Mouse (Mus musculus) myocyte (in vitro differentiated cells): ENCODE results near the gene Myo15.

Experiments used
- CEBPB ChIP-seq: IDR thresholded peaks from 2 replicates; pipeline ENCODE4 v1.6.1; 2011; ENCODE audit warnings: mild to moderate bottlenecking, moderate library complexity; ENCODE audit not compliant: poor library complexity, insufficient read depth, severe bottlenecking
- E2F4 ChIP-seq: IDR thresholded peaks from one replicate; pipeline ENCODE4 v1.6.1; 2011; ENCODE audit warnings: mild to moderate bottlenecking, control low read depth, moderate library complexity; ENCODE audit not compliant: insufficient read depth
- MAX ChIP-seq: IDR thresholded peaks from one replicate; pipeline ENCODE4 v1.6.1; 2011; ENCODE audit warnings: low read depth, mild to moderate bottlenecking, control low read depth
- MYOD1 ChIP-seq, 3 experiments: IDR thresholded peaks; one replicate each; pipeline ENCODE4 v1.6.1; 2011; ENCODE audit warnings: control low read depth in 2 of 3, low read depth in 2 of 3, mild to moderate bottlenecking in 2 of 3, moderate library complexity in 1 of 3; ENCODE audit not compliant: insufficient read length in 2 of 3, control insufficient read depth in 1 of 3
- POLR2A ChIP-seq: IDR thresholded peaks from one replicate; pipeline ENCODE4 v1.6.1; 2011; ENCODE audit warnings: low read depth, mild to moderate bottlenecking, control low read depth, moderate library complexity; ENCODE audit not compliant: insufficient read length
- POLR2AphosphoS2 ChIP-seq: IDR thresholded peaks from one replicate; pipeline ENCODE4 v1.6.1; 2011; ENCODE audit warnings: low read depth, control low read depth; ENCODE audit not compliant: insufficient read length
- TCF12 ChIP-seq: IDR thresholded peaks from one replicate; pipeline ENCODE4 v1.6.1; 2011; ENCODE audit warnings: mild to moderate bottlenecking, control low read depth; ENCODE audit not compliant: poor library complexity, insufficient read depth, severe bottlenecking
- USF1 ChIP-seq: IDR thresholded peaks from one replicate; pipeline ENCODE4 v1.6.1; 2011; ENCODE audit warnings: low read depth, mild to moderate bottlenecking, control low read depth, moderate library complexity

DNA sequence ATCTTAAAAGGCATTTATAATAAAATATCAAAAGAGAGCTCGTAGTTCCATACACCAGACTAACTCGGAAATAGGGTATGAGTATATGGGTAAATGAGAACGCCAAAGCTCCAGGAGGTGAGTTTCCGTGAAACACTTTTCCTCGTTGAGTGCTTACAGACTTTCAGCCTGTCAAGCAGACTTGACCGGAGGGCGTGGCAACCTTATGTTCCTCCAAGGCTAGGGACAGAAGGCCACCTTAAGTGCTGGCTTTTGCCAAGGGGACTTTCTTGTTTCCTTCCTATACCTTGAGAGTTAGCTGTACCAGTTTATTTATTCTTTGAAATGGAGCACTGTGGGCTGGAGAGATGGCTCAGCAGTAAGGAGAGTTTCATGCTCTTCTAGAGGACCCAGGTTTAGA lies 29.0 kb upstream of the Myo15 start:
- TF ChIP-seq E2F4 (no peak), TCF12 (no peak), POLR2AphosphoS2 (no peak), POLR2A (no peak), MYOD1 (IDR thresholded peaks at IDR 0.05; ENCODE audit: control insufficient read depth in 1 of 3, insufficient read length in 2 of 3, low read depth in 2 of 3) (no peak), CEBPB (no peak), MAX (no peak), USF1 (no peak)
